Mouse (Mus musculus) cerebellum, adult 2 months (tissue): ENCODE data around the gene Speg. TPM values are rescaled to one million over a fixed set of nuclear protein-coding genes. Genes with fewer than 3 reads are reported as not detected.

Experiments used
- DNase-seq, 2 experiments: peaks; one replicate each; pipeline ENCODE4 v3.0.0; 2021
- H3K27ac ChIP-seq: fragments of 200-500 bp; 2 replicates; pipeline ENCODE4 v1.5.1; 2012; ENCODE audit warnings: low read length, control low read depth, inconsistent platforms; ENCODE audit not compliant: insufficient read depth
- H3K27me3 ChIP-seq: fragments of 200-500 bp; 2 replicates; pipeline ENCODE4 v1.6.1; 2012; ENCODE audit warnings: inconsistent platforms, mild to moderate bottlenecking, low read length, moderate library complexity; ENCODE audit not compliant: control insufficient read depth, insufficient read depth
- H3K4me1 ChIP-seq: fragments of 200-500 bp; 2 replicates; pipeline ENCODE4 v1.6.1; 2011; ENCODE audit warnings: low read length; ENCODE audit not compliant: control insufficient read depth, insufficient read depth
- H3K4me3 ChIP-seq: fragments of 200-500 bp; replicated peaks from 2 replicates; pipeline ENCODE3; 2011; ENCODE audit warnings: mild to moderate bottlenecking, low read depth, low read length, control low read depth; ENCODE audit not compliant: insufficient read depth
- CTCF ChIP-seq: fragments of 200-500 bp; IDR thresholded peaks from 2 replicates; pipeline ENCODE4 v1.5.1; 2011; ENCODE audit warnings: low read depth, mild to moderate bottlenecking, control low read depth, low read length, moderate library complexity, borderline replicate concordance; ENCODE audit not compliant: insufficient read depth
- POLR2A ChIP-seq: fragments of 200-500 bp; IDR thresholded peaks from 2 replicates; pipeline ENCODE4 v1.6.1; 2011; ENCODE audit warnings: low read length, control low read depth, borderline replicate concordance; ENCODE audit not compliant: insufficient read depth
- WGBS: fragments of 180-500 bp; shearing (Covaris S2); methylation state at CpG from one replicate; pipeline ENCODE4 v1.1.7; 2018; 5-methylcytosine and 5-hydroxymethylcytosine counted together
- polyA plus RNA-seq: library from polyadenylated mRNA; depleted of rRNA; stranded (reverse); fragments of >200 nt; gene quantifications from 2 replicates; pipeline ENCODE4 v1.2.3, GENCODE M21; 2012

Gene Speg
- polyA plus RNA-seq, 1 experiment = 122 TPM

DNA sequence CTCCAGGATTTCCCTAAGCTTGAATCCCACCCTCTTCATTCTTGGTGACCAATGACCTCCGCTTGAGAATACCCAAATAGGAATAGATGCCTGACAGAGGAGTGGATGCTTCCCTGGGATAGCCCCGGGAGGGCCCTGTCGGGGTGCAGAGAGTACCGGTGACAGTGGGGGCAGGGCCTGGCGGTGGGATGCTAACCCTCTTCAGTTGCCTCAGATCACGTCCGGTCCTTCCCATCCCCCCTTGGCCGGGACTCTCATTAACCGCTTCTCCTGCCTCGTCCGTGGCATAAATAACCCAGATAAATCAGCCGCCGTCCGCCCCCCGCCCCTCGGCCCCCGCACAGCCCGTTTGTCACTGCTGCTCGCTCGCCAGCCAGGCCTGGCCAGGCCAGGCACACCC lies 71.6 kb downstream of the Speg start:
- peaks cover 47% of the 10 kb centered on the region for H3K4me1 ChIP-seq
- H3K4me3 ChIP-seq = no peak overlapping the region
- 45% methylated on average over 20 of the region's 20 CpGs for WGBS
- no peaks in the 10 kb centered on the region; the same call in 1 of the 2 replicates for H3K27me3 ChIP-seq
- no peak overlapping the region for H3K27ac ChIP-seq
- TF ChIP-seq CTCF (no peak), POLR2A (no peak)
- no peak for DNase-seq

DNA sequence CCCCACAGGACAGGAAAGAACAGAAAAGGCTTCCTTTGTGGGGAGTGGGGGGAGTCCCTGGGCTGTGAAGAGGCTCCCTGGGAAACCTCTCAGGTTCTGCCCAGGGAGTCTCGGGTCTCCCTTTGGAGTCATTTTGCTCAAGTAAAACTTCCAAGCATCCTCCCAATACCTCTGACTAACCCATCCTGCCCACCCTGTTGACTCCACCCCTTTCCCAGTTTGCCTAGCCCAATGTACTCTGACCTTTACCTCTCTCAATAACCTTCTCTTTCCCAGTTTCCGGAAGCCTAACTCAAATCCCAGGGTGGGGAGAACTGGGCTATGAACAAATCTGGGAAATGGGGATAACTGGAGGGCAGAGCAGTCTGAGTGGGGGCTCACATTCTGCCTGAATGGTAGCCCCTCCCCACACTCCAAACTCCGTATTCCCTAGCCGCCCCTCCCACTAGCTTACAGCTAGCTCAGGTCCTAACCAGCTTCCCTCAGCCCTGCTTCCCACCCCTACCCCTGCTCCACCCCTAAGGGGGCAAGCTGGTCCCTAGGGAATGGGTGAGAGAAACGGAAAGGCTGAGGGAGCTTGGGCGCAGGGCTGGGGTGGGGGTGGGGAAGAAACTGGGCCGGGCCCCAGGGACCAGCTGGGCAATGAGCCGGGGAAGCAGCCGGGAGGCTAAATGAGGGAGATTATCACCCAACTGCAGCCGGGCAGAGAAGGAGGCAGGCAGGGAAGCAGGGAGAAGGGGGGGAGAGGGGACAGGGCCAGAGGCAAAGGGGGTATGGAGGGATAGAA lies 72.4 kb downstream of the Speg start:
- 24% methylated on average over 10 of the region's 10 CpGs for WGBS
- Histone ChIP-seq H3K4me3 (no peak overlapping the region), H3K4me1 (peaks cover 39% of the 10 kb centered on the region), H3K27ac (no peak overlapping the region), H3K27me3 (no peaks in the 10 kb centered on the region; the same call in 1 of the 2 replicates)
- DNase-seq = no peak
- TF ChIP-seq CTCF = no peak
- no peak for TF ChIP-seq POLR2A

DNA sequence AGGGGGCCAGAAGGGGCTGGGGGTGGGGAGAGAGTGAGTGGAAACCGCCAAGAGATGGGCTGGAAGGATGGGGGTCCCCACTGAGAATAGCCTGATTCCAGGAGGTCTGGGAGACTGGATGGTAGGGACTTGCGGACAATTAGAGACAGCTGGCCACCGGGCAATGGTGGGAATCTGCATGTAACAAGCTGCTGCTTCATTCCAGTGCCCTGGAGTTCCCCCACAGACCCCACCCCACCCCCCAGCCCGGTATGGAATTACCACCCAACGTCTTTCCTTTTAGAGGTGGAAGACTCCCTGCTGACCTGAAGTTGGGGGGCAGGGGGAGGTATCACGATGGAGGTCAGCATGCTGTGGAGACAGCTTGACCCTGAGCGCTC lies 72.9 kb downstream of the Speg start:
- Histone ChIP-seq H3K27me3 (no peaks in the 10 kb centered on the region; the same call in 1 of the 2 replicates), H3K27ac (no peak overlapping the region), H3K4me3 (no peak overlapping the region), H3K4me1 (peaks cover 37% of the 10 kb centered on the region)
- WGBS = 25% methylated on average over 7 of the region's 7 CpGs
- TF ChIP-seq CTCF = no peak
- TF ChIP-seq POLR2A = no peak
- DNase-seq = no peak

DNA sequence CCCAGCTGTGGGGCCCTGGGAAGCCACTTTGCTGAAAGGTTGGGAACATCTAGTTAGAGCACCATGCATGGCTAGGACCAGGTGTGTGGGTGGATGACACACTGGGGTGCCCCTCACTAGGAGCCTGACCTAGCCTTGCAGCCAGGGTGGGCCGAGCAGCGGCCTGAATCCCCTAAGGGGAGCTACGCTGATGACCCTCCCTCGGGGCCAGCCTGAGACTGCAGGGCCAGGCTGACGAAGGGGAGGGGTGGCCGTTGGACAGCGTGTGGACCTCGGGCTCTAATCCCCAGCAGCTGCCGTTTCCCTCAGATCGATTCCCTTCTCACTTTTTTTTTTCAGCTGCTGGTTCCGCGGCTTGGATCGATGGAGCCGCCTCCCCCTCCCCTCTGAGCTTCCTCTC lies 73.8 kb downstream of the Speg start:
- no peak for TF ChIP-seq CTCF
- no peak for TF ChIP-seq POLR2A
- WGBS = 18% methylated on average over 14 of the region's 14 CpGs
- no peak overlapping the region for H3K27ac ChIP-seq
- no peak overlapping the region for H3K4me3 ChIP-seq
- H3K4me1 ChIP-seq = peaks cover 28% of the 10 kb centered on the region
- H3K27me3 ChIP-seq = no peaks in the 10 kb centered on the region; the same call in 1 of the 2 replicates
- no peak for DNase-seq

DNA sequence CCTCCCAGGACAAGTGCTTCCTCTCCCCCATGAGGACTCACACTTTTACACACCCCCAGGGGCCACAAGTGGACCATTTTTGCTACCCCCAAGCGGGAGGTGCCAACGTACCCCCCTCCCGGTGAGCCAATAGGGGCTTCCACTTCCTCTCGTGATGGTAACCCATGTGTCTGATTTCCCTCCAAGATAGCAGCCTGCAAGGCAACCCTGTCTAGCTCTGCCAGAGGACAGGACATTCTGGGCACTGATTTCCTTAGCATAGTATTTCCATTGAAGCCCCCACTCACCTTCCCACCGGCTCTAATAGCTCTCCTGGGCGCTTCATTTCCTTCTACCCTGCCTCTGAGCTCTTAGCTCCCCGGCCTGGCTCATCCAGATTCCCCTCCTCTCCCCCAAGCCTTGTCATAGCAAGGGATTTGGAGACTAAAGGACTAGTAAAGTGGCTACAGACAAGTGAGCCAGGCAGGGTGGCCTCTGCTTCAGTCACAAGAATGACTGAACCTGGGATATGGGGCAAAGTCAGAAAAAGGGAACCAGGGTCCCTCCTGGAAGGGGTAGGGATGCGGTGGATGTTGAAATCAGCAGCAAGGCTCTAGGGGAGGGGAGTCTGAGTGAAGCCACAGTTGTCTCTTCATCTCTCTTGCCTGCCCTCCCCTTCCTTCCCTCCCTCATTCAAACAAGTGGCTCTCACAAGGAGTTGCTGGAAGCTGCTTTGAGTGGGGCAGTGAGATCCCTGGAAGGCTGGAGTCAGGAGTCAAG lies 74.5 kb downstream of the Speg start:
- Histone ChIP-seq H3K4me1 (peaks cover 22% of the 10 kb centered on the region), H3K4me3 (no peak overlapping the region), H3K27me3 (no peaks in the 10 kb centered on the region; the same call in 1 of the 2 replicates), H3K27ac (no peak overlapping the region)
- TF ChIP-seq POLR2A (no peak), CTCF (no peak)
- WGBS = 54% methylated on average over 8 of the region's 8 CpGs
- DNase-seq = no peak

DNA sequence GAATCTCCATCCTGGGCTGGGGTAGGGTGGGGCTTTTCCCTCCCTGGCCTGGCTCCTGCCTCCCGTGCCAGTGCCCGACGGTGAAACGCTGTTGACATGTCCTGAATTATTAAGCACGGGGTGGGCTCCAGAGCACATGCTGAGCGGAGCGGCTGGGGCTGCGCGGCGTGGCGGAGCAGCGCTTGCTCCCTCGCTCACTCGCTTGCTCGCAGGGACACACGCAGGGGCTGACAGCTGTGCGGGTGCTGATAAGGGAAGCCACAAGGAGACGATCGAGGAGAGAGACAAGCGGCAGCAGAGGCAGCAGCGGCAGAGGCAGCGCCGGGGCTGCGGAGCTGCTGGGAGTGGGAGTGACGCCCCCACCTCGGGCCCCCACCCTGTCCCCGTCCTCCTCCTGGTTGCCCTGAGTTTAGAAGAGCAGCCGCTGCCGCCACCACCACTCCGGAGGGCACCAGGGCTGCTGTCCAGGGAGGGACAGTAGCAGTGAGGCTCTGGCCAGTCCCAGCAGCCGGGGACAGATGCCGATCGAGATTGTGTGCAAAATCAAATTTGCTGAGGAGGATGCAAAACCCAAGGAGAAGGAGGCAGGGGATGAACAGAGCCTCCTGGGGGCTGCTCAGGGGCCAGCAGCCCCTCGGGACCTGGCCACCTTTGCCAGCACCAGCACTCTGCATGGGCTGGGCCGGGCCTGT lies 75.4 kb downstream of the Speg start, which contains the start of gene Asic4:
Gene Asic4 (plus strand): TSS at position 123 of the 692 bp plus-strand sequence.
- no peak for DNase-seq
- H3K27ac ChIP-seq = no peak within 1 kb of the TSS
- TF ChIP-seq CTCF (no peak), POLR2A (no peak)
- peaks cover 13% of the 10 kb centered on the region for H3K4me1 ChIP-seq
- H3K4me3 ChIP-seq = no peak within 1 kb of the TSS
- H3K27me3 ChIP-seq = no peaks in the 10 kb centered on the region; the same call in 1 of the 2 replicates
- 23% methylated on average over 35 of the region's 35 CpGs for WGBS

DNA sequence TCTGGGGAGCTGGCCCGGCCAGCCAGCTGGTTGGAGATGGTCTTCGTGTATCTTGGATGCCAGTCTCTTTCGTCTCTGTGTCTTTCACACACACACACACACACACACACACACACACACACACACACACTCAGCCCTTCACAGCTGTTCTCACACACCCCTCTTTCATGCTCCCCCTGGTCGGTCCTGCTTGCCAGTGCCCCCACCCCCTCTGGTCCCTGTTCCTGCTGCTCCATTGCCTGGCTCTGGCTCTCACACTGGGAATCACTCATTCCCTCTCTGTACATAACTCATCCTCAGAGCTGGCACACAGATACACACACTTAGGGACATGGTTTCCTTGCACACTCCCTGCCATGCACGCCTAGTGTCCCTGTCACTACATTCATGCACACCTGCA lies 76.8 kb downstream of the Speg start:
- Histone ChIP-seq H3K27me3 (no peaks in the 10 kb centered on the region; the same call in 1 of the 2 replicates), H3K4me1 (peaks cover 3% of the 10 kb centered on the region), H3K27ac (no peak overlapping the region), H3K4me3 (no peak overlapping the region)
- TF ChIP-seq POLR2A (no peak), CTCF (no peak)
- WGBS = 71% methylated on average over 5 of the region's 5 CpGs
- DNase-seq = no peak
